Mouse (Mus musculus): ENCODE measurements around the gene Wipi1. TPM values are rescaled to one million over a fixed set of nuclear protein-coding genes. Genes with fewer than 3 reads are reported as not detected.
A peak's percentile ranks its signal among the peaks of the same experiment; 100 is the strongest.

Gene Wipi1
- polyA plus RNA-seq, 1 experiment from 2014 or later: 12.4 TPM

DNA sequence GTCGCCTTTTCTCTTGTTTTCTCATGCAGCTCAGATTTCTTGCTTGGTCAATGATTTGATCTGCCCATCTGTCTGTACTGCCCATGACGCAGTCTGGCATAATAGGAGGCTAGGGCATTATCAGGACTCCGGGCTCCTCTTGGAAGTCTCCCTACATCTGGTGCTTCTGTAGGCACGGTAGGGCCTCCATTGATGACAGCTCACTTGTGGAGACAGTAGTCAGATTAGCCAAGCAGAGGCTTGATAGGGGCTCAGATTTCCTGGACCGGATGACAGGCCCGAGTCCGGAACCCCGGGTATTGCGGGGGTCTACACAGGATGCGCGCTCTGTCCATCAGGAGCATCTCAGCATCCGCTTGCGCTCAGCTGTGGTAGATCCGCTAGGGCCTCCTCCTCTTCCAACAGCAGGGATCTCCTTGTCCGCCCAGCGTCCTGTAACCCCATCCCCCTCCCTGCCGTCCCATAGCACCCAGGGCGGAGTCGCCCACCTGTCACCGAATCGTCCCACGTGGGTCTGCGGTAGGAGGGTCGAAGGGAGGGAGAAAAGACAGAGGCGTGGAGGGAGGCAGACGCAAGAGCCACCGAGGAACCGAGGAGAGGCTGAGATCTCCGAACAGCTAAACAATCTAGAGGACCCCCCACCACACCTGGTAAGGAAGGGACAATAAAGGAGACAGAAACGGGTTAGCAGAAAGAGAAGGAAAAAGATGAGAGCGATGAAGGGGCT lies 38.4 kb upstream of the Wipi1 start:
- Histone ChIP-seq H3K4me3 (ENCODE audit: low read depth, low read length) (peak overlapping the region; percentile 99), H3K4me2 (peak overlapping the region; percentile 88), H3K4me1 (ENCODE audit: control insufficient read depth, insufficient read depth, low read length) (peaks cover 15% of the 10 kb centered on the region), H3K27me3 (ENCODE audit: control insufficient read depth, insufficient read depth, low read length) (no peaks in the 10 kb centered on the region; the same call in 1 of the 2 replicates), H3K36me3 (ENCODE audit: control insufficient read depth, insufficient read depth, low read length) (no peaks in the 10 kb centered on the region; the same call in 1 of the 2 replicates), H3K9me3 (ENCODE audit: control insufficient read depth, low read length) (no peaks in the 10 kb centered on the region), H3K9ac (ENCODE audit: low read length) (peak overlapping the region; percentile 97), H3K27ac (ENCODE audit: low read depth, low read length) (peak overlapping the region; percentile 94)
- ATAC-seq (ENCODE audit: low FRiP score) (peak; percentile 83), DNase-seq (ENCODE audit: low spot score, missing footprints) (peak; percentile 97)
- WGBS: 2% methylated on average over 31 of the region's 31 CpGs

DNA sequence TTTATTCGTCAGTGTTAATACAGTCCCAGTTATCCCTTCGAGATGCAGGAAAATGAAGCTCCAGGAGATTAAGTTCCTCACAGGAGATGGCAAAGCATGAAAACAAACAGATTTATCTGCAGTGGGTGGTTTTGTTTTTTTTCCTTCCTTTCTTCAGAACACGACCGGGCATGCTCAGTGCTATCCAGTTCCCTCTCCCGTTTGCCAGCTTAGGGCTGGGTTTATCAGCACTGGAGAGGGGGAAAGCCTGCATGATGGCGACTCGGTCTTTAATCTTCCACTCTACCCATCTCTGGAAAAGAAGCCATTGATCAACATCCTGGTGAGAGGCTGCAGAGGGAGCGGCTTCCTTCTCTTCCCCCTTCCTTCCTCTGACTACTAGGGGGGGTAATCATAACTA lies 37.4 kb upstream of the Wipi1 start, which contains the start of gene Prkar1a:
TSS of gene Prkar1a (plus strand) at position 200 of the 400 bp plus-strand sequence.
- Histone ChIP-seq H3K4me3 (ENCODE audit: low read depth, low read length) (peak within 1 kb of the TSS; percentile 99), H3K36me3 (ENCODE audit: control insufficient read depth, insufficient read depth, low read length) (no peaks in the 10 kb centered on the region; the same call in 1 of the 2 replicates), H3K9me3 (ENCODE audit: control insufficient read depth, low read length) (no peaks in the 10 kb centered on the region), H3K4me1 (ENCODE audit: control insufficient read depth, insufficient read depth, low read length) (peaks cover 15% of the 10 kb centered on the region), H3K27ac (ENCODE audit: low read depth, low read length) (peak within 1 kb of the TSS; percentile 94), H3K27me3 (ENCODE audit: control insufficient read depth, insufficient read depth, low read length) (no peaks in the 10 kb centered on the region; the same call in 1 of the 2 replicates), H3K9ac (ENCODE audit: low read length) (peak within 1 kb of the TSS; percentile 97), H3K4me2 (peak within 1 kb of the TSS; percentile 88)
- 42% methylated on average over 8 of the region's 8 CpGs for WGBS
- DNase-seq (ENCODE audit: low spot score, missing footprints) (no peak), ATAC-seq (ENCODE audit: low FRiP score) (no peak)

- Histone ChIP-seq H3K27me3 (ENCODE audit: control insufficient read depth, insufficient read depth, low read length) (no peaks in the 10 kb centered on the region; the same call in 1 of the 2 replicates), H3K9me3 (ENCODE audit: control insufficient read depth, low read length) (no peaks in the 10 kb centered on the region), H3K4me3 (ENCODE audit: low read depth, low read length) (no peak overlapping the region), H3K36me3 (ENCODE audit: control insufficient read depth, insufficient read depth, low read length) (no peaks in the 10 kb centered on the region; the same call in 1 of the 2 replicates), H3K4me2 (no peak overlapping the region), H3K27ac (ENCODE audit: low read depth, low read length) (no peak overlapping the region), H3K4me1 (ENCODE audit: control insufficient read depth, insufficient read depth, low read length) (peaks cover 15% of the 10 kb centered on the region), H3K9ac (ENCODE audit: low read length) (no peak overlapping the region)
- no peak for DNase-seq (ENCODE audit: low spot score, missing footprints)
- WGBS: 59% methylated on average over 7 of the region's 7 CpGs
- ATAC-seq (ENCODE audit: low FRiP score): no peak
Observed at GRCm38 (mm10) chr11:109648510-109648909, 36.7 kb upstream of the Wipi1 start.

DNA sequence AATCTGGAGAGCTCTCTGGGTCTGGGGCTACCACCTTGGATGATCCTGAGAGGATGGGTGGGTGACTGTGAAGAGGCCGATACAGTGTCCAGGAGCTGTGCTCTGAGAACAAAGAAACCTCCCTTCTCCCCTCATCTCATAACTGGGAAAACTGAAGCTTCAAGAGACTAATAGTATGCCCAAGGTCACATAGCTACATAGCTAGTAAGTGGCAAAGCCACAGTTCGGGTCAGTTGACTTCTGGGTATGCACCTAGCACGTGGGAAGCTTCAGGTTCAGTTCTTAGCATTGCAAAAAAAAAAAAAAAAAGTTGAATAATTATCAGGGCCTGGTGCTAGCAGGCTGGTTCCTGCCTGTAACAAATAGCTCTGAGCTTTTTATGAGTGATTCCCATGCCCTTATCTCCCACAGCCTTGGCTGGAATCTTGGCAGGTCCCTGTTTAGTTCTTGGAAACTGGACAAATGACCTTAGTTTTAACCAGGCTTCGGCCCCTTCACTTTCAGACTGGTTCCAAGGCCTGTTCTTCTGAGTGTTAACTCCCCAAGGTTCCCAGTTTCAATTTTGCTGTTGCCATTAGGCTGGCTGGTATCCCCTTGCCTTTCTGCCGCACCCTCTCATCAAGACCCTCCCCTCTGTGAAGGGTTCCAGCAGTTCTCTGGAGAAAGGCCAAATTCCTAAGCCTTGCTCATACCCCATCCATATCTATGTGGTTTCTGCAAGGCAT lies 29.9 kb upstream of the Wipi1 start:
- H3K36me3 ChIP-seq (ENCODE audit: control insufficient read depth, insufficient read depth, low read length): no peaks in the 10 kb centered on the region
- no peak overlapping the region for H3K4me2 ChIP-seq
- H3K9ac ChIP-seq (ENCODE audit: low read length): no peak overlapping the region
- H3K4me1 ChIP-seq (ENCODE audit: control insufficient read depth, insufficient read depth, low read length): no peaks in the 10 kb centered on the region
- no peak overlapping the region for H3K27ac ChIP-seq (ENCODE audit: low read depth, low read length)
- H3K9me3 ChIP-seq (ENCODE audit: control insufficient read depth, low read length): no peaks in the 10 kb centered on the region
- WGBS: 81% methylated on average over 5 of the region's 5 CpGs
- H3K4me3 ChIP-seq (ENCODE audit: low read depth, low read length): no peak overlapping the region
- DNase-seq (ENCODE audit: low spot score, missing footprints) (no peak), ATAC-seq (ENCODE audit: low FRiP score) (no peak)
- no peaks in the 10 kb centered on the region for H3K27me3 ChIP-seq (ENCODE audit: control insufficient read depth, insufficient read depth, low read length)

DNA sequence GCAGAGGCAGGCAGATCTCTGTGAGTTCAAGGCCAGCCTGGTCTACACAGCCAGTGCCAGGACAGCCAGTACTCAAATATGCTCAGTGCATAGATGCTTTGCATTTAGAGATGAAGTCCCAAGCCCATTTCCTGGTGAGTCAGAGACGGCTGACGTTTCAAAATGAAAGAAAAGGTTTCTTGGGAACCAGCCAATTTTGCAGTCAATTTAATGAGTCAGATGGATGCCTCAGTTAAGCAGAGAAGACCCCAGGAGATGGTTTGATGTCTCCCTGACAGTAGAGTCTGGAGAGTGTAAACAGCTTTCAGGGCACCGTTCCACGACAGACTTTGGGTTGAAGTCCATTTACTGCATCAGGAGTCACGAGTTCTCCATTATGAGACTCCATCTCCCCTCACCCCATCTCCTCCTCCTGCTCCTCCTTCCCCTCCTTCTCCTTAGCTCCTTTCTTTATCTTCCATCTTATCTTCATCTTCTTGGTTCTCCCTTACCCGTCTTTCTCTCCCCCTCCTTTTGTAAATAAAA lies 24.2 kb upstream of the Wipi1 start:
- Histone ChIP-seq H3K27me3 (ENCODE audit: control insufficient read depth, insufficient read depth, low read length) (no peaks in the 10 kb centered on the region), H3K9ac (ENCODE audit: low read length) (no peak overlapping the region), H3K4me2 (no peak overlapping the region), H3K36me3 (ENCODE audit: control insufficient read depth, insufficient read depth, low read length) (no peaks in the 10 kb centered on the region), H3K4me1 (ENCODE audit: control insufficient read depth, insufficient read depth, low read length) (no peaks in the 10 kb centered on the region), H3K27ac (ENCODE audit: low read depth, low read length) (no peak overlapping the region), H3K9me3 (ENCODE audit: control insufficient read depth, low read length) (no peaks in the 10 kb centered on the region), H3K4me3 (ENCODE audit: low read depth, low read length) (no peak overlapping the region)
- 84% methylated on average over 6 of the region's 6 CpGs for WGBS
- ATAC-seq (ENCODE audit: low FRiP score) (no peak), DNase-seq (ENCODE audit: low spot score, missing footprints) (no peak)

DNA sequence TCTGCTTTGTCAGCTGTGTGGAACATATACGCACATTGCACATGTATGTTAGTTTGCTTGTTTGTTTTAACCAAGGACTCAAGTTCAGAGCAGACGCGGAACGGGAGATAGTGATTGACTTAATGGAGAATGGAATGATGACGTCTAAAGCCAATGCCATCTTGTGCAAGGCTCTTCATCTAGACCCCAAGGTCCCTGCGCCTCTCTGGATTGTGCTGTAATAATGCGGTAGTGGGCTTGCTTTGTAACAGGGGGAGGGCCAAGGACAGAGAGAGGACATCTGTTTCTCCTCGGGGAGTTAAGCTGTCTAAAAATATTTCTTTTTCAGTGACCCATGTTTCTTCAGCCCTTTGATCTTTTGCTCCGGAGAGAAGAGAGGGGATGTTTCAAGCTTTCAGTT lies 23.2 kb upstream of the Wipi1 start:
- Histone ChIP-seq H3K27me3 (ENCODE audit: control insufficient read depth, insufficient read depth, low read length) (no peaks in the 10 kb centered on the region), H3K9ac (ENCODE audit: low read length) (no peak overlapping the region), H3K4me3 (ENCODE audit: low read depth, low read length) (no peak overlapping the region), H3K4me1 (ENCODE audit: control insufficient read depth, insufficient read depth, low read length) (no peaks in the 10 kb centered on the region), H3K27ac (ENCODE audit: low read depth, low read length) (no peak overlapping the region), H3K4me2 (no peak overlapping the region), H3K36me3 (ENCODE audit: control insufficient read depth, insufficient read depth, low read length) (no peaks in the 10 kb centered on the region), H3K9me3 (ENCODE audit: control insufficient read depth, low read length) (no peaks in the 10 kb centered on the region)
- no peak for ATAC-seq (ENCODE audit: low FRiP score)
- WGBS: 82% methylated on average over 9 of the region's 9 CpGs
- DNase-seq (ENCODE audit: low spot score, missing footprints): no peak

DNA sequence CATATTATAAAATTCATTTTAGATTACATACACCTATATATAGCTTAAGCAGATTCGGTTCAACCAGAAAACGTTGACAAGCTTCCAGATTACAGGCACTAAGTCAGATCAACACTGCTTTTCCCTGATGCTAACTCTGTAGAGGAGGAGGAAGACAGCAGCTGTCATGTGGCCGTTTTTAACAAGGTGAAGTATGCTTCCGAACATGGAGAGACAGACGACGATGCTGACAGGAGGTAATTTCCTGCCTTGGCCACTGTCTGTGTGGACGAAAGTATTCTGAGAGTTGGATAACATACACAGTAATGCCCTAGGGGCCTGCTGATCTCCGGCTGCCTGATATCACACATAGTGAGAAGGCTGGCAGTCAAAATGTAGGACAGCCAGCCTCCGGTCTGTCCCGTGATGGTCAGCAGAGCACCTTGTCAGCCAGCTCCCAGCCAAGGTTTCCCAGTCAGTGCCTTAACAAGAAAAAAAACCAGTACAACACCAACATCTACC lies 17.3 kb upstream of the Wipi1 start:
- peak; percentile 59 for DNase-seq (ENCODE audit: low spot score, missing footprints)
- ATAC-seq (ENCODE audit: low FRiP score): no peak
- Histone ChIP-seq H3K4me2 (no peak overlapping the region), H3K36me3 (ENCODE audit: control insufficient read depth, insufficient read depth, low read length) (no peaks in the 10 kb centered on the region), H3K27me3 (ENCODE audit: control insufficient read depth, insufficient read depth, low read length) (no peaks in the 10 kb centered on the region), H3K9ac (ENCODE audit: low read length) (no peak overlapping the region), H3K4me3 (ENCODE audit: low read depth, low read length) (no peak overlapping the region), H3K27ac (ENCODE audit: low read depth, low read length) (no peak overlapping the region), H3K9me3 (ENCODE audit: control insufficient read depth, low read length) (no peaks in the 10 kb centered on the region), H3K4me1 (ENCODE audit: control insufficient read depth, insufficient read depth, low read length) (no peaks in the 10 kb centered on the region)
- WGBS: 82% methylated on average over 10 of the region's 10 CpGs

- Histone ChIP-seq H3K27ac (ENCODE audit: low read depth, low read length) (no peak overlapping the region), H3K4me1 (ENCODE audit: control insufficient read depth, insufficient read depth, low read length) (no peaks in the 10 kb centered on the region), H3K9me3 (ENCODE audit: control insufficient read depth, low read length) (no peaks in the 10 kb centered on the region), H3K36me3 (ENCODE audit: control insufficient read depth, insufficient read depth, low read length) (no peaks in the 10 kb centered on the region), H3K9ac (ENCODE audit: low read length) (no peak overlapping the region), H3K27me3 (ENCODE audit: control insufficient read depth, insufficient read depth, low read length) (no peaks in the 10 kb centered on the region), H3K4me3 (ENCODE audit: low read depth, low read length) (no peak overlapping the region), H3K4me2 (no peak overlapping the region)
- 92% methylated on average over 3 of the region's 3 CpGs for WGBS
- DNase-seq (ENCODE audit: low spot score, missing footprints) (peak; percentile 69), ATAC-seq (ENCODE audit: low FRiP score) (no peak)
Observed at GRCm38 (mm10) chr11:109628099-109628498, 16.3 kb upstream of the Wipi1 start.

- Histone ChIP-seq H3K9ac (ENCODE audit: low read length) (no peak overlapping the region), H3K27me3 (ENCODE audit: control insufficient read depth, insufficient read depth, low read length) (no peaks in the 10 kb centered on the region), H3K4me1 (ENCODE audit: control insufficient read depth, insufficient read depth, low read length) (no peaks in the 10 kb centered on the region), H3K27ac (ENCODE audit: low read depth, low read length) (no peak overlapping the region), H3K4me3 (ENCODE audit: low read depth, low read length) (no peak overlapping the region), H3K9me3 (ENCODE audit: control insufficient read depth, low read length) (no peaks in the 10 kb centered on the region), H3K4me2 (no peak overlapping the region), H3K36me3 (ENCODE audit: control insufficient read depth, insufficient read depth, low read length) (no peaks in the 10 kb centered on the region)
- no peak for DNase-seq (ENCODE audit: low spot score, missing footprints)
- WGBS: 82% methylated on average over 4 of the region's 4 CpGs
- ATAC-seq (ENCODE audit: low FRiP score): no peak
Observed at GRCm38 (mm10) chr11:109627648-109628047, 15.9 kb upstream of the Wipi1 start.

Data from midbrain, embryonic 11.5 days (tissue).